Mouse (Mus musculus): ENCODE measurements around the gene Ctsa.

Ctsa gene

DNA sequence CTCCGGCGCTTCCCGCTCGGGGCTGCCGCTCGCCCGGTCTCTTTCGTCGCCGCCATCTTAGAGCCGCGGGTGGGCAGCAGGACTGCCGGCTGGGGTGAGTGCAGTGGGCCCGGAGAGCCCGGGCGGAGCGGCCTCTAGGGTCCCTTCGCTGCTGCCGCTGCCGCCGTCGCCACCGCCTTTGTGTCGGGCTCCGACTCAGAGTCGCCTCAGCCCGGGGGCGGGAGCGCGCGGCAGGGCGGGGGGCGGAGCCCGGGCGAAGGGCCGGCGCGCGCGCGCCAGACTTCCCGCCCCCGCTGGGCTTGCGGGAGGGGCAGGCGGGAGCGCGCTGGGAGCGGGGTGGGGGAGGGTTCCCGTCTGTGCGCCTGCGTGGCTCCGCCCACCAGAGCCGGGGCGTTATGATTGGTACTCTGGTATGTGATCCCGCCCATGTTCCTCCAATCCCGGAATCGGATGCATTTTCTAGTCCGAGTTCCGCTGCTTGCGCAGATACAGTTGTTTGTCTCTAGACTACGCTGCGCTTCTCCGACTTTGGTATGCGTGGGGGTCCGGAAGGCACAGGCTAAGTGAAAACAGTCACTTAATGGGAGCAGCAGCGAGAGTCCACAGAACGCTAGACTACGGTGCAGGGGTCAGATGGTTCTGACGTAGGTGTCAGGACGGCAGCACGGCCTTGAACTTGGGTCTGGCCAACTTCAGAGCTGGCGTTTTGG, 47.0 kb downstream of the Ctsa start:
- DNase-seq: peak; percentile 93

DNA sequence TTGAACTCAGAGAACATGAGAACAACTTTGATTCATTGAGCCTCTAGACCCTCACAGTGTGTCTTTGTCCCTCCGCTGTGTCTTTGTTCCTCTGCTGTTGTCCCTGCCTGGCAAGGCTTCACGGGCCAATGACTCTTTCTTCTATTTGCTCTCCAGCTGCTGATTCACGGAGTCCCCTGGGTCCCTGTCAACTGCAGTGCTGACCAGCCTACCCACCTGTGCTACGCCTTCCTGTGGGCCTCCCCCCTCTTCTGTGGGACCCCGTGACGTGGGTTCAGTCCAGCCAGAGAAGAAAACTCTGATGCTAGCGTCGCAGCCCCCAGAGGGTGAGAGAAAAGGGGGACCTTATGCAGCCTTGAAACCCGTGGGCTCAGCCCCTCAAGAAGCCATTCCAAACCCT, 49.9 kb downstream of the Ctsa start:
- DNase-seq: peak; percentile 13

DNA sequence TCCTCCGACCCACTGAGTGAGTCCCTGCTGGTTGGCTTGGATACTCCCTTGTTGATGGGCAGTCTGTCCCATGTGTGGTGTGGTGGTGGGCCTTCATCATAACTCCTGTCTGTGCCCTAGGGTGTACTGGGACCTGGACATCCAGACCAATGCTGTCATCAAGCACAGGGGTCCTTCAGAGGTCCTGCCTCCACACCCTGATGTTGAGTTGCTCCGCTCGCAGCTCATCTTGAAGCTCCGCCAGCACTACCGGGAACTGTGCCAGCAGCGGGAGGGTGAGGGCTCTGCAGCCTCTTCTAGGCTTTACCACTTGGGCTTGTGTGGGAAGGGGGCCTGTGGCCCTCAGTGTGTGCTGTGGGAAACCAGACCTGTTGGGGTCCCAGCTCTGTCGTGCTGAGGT, 53.1 kb downstream of the Ctsa start:
- peak; percentile 75 for DNase-seq

DNA sequence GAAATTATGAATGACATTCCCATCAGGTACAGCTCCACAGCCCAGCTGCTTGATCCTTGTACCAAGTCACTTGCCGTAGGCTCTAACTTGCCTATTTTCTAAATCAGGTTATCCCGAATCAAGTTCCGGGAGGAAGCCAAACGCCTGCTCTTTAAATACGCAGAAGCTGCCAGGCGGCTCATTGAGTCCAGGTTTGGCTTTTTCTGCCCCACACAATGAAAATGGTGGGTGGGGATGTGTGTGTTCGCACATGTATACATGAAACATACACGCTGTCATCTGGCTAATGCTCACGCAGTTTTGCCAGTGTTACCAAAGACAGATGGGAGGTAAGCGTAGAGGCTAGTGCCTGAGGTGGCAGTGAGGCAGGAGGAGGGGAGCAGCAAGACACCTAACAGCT, 53.9 kb downstream of the Ctsa start:
- DNase-seq: no peak

DNA sequence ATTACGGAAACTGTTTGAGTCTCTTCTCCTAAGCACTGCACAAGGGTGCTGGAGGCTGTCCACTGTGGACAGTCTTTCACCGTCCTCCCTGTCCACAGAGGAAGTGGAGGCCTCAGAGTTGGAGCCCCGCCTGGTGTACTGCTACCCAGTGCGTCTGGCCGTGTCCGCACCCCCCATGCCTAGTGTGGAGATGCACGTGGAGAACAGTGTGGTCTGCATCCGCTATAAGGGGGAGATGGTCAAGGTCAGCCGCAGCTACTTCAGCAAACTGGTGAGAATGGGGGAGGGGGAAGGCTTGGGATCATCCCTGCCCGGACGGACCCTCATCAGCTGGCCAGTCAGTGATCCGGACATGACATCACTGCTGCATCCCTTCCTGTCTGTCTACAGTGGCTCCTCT, 56.3 kb downstream of the Ctsa start:
- no peak for DNase-seq

DNA sequence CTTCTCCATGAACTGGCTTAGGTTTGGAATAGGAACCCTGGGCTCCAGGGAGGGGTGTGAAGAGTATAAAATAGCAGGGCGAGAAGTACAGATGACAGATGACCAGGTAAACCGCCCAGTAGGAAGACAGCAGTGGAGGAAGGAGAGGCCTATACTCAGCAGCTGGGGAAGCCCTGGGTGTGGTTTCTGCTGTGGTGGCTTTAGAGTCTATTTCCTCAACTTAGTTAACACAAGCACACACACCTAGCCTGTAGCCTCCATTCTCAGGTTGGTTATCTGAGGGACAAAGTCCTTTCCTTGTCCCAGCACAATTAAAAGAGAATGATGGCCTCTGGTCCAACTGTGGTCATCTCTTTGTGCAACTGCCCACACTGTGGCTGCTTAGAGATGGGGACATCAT, 57.3 kb downstream of the Ctsa start:
- DNase-seq: no peak

All from cerebellum, adult 11 months (tissue).